Mouse (Mus musculus): ENCODE measurements around the gene St8sia4.

The St8sia4 gene

DNA sequence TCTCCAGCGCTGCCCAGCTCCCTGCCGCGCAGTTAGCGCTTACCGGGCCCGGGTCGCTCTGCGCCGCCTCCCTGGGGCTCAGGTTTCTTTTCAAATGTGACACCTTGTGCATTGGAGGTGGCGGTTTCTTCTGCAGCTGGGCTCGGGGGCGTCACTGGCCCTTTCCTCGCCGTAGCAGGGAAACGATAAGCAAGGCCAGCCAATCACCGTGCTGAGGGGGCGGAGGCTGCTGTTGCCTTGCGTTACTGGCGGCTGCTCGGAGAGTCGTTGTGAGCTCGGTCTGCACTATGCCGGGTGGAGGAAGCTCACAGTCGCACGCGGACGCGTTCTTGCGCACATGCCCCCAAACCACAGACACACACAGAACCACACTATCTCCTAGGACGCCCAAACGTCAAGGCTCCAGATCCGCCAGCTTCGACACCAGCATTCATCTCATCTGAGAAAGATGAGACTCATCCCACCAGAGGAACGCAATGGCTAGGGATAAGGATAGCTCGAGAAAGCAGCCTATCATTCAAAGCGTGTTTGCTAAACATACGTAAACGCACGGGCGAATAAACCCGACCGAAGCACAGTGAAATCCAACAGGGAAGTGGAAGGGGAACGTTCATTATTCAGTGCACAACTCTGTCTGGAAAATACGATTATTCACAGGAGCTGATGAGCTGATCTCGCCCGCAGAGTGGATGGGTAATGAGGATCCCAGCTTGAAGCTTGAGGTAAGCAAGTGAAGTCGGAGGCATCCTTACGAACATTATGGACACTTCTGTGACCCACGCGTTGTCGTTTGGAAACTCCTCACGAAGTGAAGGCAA lies at the start of gene St8sia4:
TSS of gene St8sia4 (minus strand) at position 137 of the 818 bp plus-strand sequence.
- peak; percentile 96 for DNase-seq (ENCODE audit: low read depth)

DNA sequence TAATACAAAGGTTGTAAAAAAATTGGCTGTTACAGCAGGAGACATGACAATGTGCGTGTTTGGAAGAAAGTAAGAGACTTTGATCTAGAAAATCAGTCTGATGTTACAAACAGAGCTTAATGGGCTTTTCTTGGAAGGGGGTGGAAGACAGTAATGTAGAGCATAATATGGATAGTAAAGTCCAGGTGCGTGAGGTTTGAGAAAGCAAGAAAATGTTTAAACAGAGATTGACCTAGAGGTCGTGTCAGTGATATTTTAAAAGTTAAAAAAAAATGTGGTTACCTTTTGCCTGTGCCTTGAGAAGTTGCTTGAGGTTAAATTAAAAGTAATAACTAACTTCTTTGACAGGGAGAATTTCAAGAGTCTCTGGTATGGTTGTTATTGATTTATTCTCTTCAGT lies 41.8 kb upstream of the St8sia4 start:
- no peak for DNase-seq (ENCODE audit: low read depth)

DNA sequence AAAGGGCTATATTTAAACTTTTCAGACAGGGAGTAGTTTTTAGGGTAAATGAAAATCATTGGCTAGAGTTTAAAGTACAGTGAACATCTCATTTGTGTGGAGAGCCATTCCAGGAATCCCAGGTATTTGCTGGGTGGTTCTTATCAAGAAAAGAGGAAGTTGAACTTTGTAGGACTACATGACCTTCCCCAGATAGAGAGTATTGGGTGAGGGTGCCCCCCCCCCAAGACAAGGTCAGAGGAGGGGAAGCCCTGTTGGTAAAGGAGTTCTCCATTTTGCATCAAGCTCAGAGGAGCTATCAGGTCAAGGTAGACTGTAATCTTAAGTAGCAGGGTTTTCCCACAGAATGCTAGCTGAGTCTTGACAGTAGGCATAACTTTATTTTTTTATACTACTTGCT lies 32.5 kb upstream of the St8sia4 start:
- DNase-seq (ENCODE audit: low read depth): no peak

DNA sequence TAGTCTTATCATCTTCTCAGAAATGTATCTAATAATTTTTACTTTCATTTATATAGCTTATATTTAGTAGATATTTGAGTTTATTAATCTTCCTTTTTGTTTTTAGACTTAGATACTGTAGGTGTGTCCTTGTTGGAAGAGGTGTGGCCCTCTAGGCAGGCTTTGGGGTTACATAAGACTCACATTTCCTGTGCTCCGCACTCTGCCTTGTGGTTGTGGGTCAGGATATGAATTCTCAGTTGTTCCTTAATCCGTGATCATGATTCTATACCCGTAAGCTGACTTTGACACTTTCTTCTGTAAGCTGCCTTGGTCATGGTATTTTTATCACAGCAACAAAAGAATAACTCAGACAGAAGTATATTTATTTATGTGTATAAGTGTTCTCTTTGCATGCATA lies 6.7 kb upstream of the St8sia4 start:
- DNase-seq (ENCODE audit: low read depth): peak; percentile 56

DNA sequence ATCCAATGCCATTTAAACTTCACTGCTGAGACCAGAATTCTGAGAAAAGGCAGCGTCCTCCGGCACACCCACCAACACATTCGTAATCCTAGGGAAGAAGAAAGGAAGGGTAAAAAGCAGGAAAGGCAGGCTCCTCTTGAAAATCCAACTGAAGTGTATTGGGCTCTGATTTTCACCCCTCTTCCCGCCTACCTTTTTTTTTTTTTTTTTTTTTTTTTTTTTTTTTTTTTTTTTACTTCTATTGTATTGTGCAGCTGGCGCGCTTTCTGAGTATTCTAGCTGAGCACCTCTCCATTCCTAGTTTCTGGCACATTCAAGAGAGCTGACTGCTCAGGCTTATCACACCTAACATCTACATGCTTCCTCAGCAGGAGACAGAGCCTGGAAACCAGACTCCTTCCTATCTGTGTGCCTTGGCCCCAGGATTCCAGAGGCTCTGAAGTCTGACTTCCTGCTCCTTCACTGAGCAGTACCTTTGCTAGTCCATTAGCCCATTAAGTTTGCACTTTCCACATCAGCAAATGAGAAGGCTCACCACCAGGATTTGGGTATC lies 958 bp upstream of the St8sia4 start:
- DNase-seq (ENCODE audit: low read depth): peak; percentile 49

DNA sequence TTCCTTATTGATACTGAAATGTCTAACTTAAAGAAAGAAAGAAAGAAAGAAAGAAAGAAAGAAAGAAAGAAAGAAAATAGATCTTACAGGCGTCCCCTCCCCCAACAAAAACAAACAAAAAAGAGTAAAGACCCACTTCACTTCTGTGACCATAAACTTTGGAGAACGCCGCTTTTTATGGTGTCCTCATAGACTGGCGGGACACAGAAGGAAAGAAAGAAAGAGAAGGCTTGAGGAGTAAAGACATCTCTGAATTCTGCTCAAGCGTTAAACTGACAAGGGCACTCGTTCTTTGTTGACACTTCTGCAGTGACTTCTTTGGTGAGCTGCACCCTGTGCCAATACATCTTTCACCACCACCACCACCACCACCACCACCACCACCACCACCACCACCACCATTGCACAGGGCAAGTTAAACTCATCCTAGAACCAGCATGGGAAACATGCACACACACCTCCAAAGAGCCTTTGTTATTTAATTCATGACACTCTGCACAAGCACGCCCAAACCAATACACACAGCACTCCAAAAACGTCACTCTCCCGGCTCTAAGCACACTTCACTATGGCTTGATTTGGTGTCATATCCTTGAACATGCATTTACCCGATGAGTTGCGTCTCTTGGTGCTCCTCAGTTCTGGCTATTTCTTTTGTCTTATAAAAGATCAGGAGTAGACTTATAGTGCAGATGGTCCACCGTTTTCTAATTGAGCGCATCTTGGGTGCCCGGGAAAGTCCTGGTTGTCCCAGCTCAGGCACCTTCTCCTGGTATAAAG lies 640 bp downstream of the St8sia4 start:
- peak; percentile 70 for DNase-seq (ENCODE audit: low read depth)

DNA sequence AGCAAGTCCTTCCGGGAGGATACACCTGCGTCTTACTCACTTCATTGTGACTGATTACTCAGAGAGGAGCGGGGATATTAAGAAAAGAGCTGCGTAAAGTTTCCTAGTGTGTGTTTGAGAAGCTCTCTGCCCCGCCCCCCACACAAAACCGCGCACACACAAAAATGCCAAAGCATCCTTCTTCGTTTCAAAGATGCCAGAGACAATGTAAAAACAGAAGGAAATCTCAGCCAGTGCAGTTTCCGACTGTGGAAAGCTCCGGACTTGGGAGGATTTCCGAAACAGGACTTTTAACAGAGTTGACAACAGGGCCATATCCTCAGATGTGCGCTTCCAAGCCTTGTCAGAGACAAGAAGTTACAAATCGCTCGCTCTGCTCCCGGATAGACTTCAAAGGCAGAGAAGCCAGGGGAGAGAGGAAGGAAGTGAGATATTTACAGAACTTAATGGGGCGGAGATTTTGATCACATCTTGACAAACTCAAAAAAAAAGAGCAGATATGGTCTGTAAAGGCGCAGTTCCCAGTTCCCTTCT lies 1.4 kb downstream of the St8sia4 start:
- DNase-seq (ENCODE audit: low read depth): peak; percentile 85

DNA sequence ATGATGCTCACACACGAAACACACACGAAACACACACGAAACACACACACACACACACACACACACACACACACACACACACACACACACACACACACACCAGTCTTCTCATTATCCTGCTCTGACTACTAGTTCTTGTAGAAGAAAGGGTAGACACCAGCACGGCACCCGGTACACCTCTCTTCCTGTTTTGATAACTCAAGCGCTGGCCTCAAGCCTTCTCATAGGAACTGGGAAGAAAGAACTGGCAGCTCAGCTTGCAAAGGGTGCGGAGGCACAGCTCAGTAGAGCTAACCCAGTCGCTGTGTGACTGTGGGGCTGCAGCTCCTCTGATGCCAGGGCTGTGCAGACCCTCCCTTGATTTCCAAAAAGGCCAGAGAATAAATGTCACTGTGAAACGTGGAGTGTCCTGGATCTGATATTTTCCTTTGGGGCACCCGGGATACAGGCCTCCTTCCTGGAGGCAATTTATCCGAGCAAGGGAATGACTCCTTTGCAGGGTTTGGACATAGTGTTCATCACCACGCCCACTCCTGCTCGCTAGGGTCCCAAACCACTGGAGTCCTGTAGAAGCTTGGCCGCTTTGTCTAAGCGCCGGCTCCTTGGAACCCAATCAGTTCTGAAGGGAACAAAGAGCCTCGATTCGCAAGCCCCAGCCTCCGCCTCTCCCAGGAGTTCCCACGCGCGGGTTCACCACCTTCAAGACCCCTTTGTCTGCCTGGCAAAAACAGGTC lies 2.2 kb downstream of the St8sia4 start:
- DNase-seq (ENCODE audit: low read depth): peak; percentile 76

DNA sequence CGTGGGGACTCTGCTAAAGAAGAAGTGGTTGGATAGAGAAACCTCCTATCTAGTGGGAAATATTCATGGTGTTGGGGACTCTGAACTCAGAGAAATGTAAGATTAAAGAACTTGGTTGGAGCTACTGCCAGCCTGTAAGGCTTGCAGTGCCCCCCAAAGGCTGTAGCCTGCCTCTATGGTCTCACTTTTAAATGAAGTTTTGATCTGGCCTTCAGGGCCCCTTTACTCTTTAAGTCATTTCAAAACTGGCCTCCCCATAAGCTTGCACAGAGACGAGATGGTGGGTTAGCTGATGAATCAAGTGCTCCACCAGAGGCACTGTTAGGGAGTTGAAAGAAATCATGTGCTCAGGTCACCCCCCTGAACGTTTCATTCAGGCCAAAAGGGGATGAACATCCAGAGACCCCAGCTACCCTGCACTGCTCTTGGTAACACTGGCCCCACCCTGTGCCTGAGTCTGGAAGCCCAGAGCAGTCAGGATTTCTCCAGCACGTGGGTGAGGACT lies 3.0 kb downstream of the St8sia4 start:
- DNase-seq (ENCODE audit: low read depth): no peak

DNA sequence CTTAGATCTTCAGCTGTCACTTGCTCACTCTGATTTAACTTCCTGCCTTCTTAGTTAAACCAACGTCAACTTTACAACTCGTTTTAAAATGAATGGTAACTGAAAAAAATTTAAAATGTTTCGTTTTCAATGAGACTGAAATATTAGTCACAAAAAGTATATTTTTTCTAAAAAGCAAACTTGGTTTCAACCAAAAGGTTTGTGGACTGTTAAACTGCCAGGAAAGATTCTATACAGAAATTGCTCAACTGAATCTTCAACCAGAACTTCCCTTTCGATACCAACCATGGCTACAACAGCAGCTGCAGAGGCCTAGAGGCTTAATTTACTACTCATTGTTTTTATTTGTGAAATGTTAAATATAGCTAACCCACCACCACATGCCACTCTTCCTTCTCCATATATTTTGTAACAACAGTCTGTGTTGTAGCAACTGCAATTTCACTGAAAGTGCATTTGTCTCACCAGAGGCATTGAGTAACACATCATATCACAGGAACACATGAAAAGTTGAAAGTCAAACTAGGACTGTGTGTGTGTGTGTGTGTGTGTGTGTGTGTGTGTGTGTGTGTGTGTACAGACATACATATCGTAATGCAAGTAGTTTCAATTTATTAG lies 10.2 kb downstream of the St8sia4 start:
- peak; percentile 68 for DNase-seq (ENCODE audit: low read depth)

DNA sequence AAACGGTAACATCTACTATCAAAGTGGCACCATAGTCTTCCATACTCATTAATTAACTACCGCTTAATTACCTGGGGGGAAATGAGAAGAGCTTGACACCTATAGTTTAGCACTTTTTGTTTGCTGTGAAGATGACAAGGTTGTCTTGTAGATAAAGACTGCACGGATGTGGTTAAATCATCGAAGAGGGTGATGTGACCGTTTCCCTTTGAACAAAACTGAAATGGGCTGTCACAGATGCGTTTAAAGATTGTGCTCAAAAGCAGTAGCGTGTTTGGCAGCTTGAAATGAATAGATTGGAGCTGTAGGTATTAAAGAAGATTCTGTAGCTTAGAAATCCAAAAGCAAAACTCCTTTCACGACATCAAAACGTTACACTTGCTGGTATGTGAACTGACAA lies 11.8 kb downstream of the St8sia4 start:
- peak; percentile 86 for DNase-seq (ENCODE audit: low read depth)

DNA sequence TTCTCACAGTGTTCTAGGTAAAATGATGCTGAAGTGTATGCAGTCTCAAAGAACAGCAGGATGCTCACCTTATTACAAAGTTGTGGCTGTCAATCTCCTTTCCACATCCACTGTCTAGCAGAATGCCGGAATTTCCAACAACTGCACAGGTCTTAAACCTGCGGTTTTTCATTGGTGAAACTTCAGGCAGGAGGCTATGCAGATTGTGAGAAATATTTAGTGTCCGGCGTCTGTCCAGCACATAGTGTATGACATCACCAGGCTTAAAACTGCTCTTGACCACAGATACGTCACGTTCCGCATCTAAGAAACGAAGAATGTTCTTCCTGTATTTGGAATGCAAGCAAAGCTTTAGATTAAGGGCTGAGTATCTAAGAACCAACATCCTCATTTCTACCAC lies 13.9 kb downstream of the St8sia4 start:
- DNase-seq (ENCODE audit: low read depth): no peak

DNA sequence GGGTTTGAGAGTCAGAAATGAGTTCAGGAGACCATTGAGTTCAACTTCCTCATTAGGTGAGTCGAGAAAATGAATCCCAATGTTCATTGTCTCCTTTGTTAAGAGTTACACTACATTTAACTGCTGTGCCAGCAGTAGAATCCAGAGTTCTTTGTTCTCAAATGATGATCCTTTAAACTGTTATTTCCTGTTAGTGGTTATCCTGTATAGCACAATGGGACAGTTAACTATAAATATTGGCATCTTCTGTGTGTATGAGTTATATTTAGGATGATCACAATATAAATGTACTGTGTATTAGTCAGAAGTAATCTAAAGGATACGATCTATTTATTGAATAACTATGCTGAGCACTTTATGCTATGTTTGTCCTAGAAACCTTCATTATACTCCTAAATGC lies 23.1 kb downstream of the St8sia4 start:
- DNase-seq (ENCODE audit: low read depth): no peak

DNA sequence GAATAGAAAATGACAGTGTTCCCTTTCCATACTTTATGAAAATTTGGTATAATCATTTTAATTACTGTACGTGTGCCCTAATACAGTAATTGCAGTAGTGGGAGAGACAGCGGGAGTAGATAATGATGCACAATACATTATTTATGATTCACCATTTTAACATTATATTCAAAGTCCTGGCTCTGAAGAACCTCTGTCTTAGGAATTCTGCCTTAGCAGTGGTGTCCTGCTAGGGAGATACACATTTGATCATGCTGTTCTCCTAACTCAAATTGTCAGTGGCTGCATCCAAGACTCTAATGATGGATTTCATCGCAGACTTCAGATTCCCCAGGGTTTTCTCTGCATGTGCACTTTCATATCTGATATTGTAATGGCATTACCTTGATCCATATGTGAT lies 28.4 kb downstream of the St8sia4 start:
- no peak for DNase-seq (ENCODE audit: low read depth)

DNA sequence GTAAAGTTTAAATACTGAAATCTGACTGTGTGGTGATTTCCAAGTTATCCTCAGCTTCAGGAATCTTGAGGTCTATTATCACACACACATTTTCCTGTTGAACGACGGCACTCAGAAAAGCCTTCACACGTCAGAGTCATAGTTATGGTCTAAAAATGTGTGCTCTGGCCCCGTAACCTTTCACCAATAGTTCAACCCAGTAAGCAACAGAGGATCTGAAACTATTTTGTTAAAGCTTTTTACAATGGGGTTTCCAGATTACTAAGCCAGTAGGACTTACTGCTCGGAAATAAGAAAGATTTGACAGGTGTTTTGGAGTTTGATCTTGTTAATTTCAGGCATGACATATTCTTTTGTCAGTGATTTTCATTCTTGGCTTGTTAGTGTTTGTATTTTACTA lies 43.0 kb downstream of the St8sia4 start:
- DNase-seq (ENCODE audit: low read depth): no peak

DNA sequence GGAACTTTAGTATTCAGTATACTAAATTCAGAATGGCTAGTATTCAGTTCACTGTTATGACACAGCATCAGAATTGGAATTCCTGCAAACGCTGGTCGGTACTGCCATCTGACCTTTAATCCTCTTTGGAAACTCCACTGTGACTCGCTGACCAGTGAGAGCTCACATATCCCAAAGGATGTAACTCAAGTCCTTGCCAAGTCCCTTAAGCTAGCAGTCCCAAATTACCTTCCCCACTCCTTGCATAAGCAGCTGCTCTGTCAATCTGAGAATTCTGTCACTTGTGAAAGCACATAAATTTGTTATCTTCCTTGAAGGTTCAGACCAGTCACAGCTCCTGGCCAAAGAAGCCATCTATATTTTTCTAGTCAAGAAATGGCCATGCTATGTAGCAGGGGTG lies 48.7 kb downstream of the St8sia4 start:
- no peak for DNase-seq (ENCODE audit: low read depth)

DNA sequence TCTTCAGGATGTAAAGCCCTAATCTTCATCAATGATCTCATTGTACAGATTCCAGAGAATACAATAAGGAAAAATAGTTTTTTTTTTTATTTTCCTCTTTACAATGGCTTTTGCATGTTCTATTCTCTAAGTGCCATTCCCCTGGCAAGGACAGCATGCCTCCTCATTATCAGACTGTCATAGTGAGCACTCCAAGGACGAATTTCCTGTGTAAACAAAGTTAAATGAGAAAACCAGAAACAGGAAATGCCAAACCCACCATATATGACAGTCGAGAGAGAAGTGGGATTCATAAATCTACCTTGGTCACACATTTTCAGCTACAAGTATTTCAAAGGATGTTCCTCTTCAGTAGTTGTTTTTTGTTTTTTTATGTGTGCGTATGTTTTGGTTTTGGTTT lies 49.2 kb downstream of the St8sia4 start:
- no peak for DNase-seq (ENCODE audit: low read depth)

DNA sequence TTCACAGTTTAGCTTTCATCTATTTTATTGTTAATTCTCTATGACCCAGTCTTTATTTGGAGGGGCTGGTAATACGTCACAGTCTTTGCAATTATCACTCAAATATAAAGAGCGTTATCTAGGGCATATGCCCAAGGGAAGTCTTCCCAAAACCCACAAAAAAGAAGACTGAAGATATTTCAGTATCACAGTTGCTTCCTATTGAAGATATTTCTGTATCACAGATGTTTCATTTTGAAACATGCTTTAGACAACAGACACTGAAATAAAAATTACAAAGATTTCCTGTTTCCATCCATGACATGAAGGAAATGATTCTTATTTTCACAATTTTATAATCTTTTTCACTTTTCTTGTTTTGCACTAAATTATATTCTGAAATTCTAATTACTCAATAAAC lies 57.4 kb downstream of the St8sia4 start:
- DNase-seq (ENCODE audit: low read depth): no peak

DNA sequence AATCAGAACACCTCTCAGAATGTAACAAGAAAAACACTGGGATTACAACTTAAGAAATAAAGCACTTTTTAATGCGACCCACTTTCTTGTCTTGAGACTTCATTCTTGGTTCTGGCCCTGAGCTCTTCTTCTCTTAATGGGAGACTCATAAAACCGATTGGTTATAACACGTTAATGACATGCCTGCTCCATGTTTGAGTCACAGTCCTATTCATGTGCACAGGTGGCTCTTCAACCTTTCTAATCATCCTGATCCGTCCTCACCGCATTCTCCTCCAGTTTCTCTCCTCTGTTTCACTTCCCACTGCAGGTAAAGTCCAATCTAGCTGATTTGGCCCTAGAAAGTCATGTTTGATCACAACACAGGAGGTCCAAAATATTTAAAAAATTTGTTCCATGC lies 58.3 kb downstream of the St8sia4 start:
- no peak for DNase-seq (ENCODE audit: low read depth)

DNA sequence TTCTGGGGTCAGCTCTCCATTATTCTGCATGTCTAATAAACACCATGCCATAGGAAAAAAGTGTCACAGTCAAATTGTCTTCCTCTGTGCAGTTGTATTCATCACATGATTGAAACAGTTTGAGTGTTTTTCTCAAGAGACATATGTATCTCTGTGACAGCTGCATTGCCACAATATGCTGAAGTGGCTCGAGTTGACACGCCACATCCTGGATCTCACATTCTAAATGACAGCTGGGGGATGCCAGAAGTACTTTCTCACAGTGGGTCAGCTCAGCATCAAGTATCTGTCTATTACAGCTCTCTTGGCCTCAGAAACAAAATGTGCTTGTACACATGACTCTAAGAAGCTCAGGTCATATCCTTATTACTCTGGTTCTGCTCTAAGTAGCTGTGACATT lies 61.9 kb downstream of the St8sia4 start:
- DNase-seq (ENCODE audit: low read depth): peak; percentile 16

DNA sequence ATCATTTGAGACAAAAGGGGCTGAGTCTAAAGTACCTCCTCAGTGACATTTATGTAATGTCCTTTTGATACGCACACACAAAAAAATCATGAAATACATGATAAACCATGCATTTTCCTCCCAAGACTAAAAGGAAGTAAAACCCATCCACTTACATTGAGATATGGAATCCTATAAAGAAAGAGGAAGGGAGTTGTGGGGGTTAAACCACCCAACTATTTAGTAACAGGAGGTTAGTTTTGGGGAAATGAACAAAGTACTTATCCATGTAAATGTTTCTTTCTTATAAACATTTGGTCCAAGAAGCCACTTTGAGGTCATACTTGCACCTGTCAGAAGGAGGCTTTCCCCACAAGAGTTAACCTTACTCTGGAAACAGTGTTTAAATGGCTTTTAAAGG lies 69.3 kb downstream of the St8sia4 start:
- no peak for DNase-seq (ENCODE audit: low read depth)

DNA sequence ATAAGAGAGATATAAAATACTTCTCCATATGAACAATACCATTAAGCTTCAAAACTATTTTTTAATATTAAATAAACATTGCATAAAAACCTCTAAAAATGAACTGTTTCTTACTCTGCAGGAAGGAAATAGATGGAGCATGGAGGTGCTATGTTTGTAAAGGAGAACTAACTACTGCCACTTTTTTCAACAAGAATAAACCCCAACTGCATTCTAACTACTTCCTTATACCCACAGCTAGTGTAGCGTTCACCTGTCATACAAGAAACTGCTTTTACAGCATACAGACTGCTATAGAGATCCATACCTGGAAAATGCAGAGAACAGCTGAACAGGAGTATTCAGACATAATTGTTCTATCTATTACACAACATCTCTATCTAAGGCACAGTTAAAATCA lies 70.5 kb downstream of the St8sia4 start:
- no peak for DNase-seq (ENCODE audit: low read depth)

All from naive thymus-derived CD4-positive, alpha-beta T cell, adult 2 months (primary cell).